Mouse (Mus musculus) neural tube, embryonic 15.5 days (tissue): ENCODE measurements around the gene Dusp23. TPM values are rescaled to one million over a fixed set of nuclear protein-coding genes. Genes with fewer than 3 reads are reported as not detected.

Experiments used
- ATAC-seq: fragments of 200-750 bp; cut with Nextera tagmentation; 2 replicates; pipeline ENCODE4 v1.8.0; 2017; ENCODE audit warnings: mild to moderate bottlenecking, moderate TSS enrichment, moderate library complexity; ENCODE audit not compliant: low FRiP score
- H3K27ac ChIP-seq: fragments of 300-500 bp; sonication (generic); replicated peaks from 2 replicates; pipeline ENCODE4 v1.5.1; 2015; ENCODE audit warnings: mild to moderate bottlenecking, inconsistent platforms
- H3K27me3 ChIP-seq: fragments of 300-500 bp; sonication (generic); replicated peaks from 2 replicates; pipeline ENCODE4 v1.6.1; 2015; ENCODE audit warnings: inconsistent platforms
- H3K36me3 ChIP-seq: fragments of 300-500 bp; sonication (generic); 2 replicates; pipeline ENCODE4 v1.6.1; 2015; ENCODE audit warnings: inconsistent platforms
- H3K4me1 ChIP-seq: fragments of 300-500 bp; sonication (generic); 2 replicates; pipeline ENCODE4 v1.6.1; 2015; ENCODE audit warnings: inconsistent platforms
- H3K4me2 ChIP-seq: fragments of 300-500 bp; sonication (generic); 2 replicates; pipeline ENCODE4 v1.6.1; 2015; ENCODE audit warnings: inconsistent platforms, mild to moderate bottlenecking, moderate library complexity
- H3K4me3 ChIP-seq: fragments of 300-500 bp; sonication (generic); replicated peaks from 2 replicates; pipeline ENCODE4 v1.5.1; 2015; ENCODE audit warnings: mild to moderate bottlenecking, inconsistent platforms
- H3K9ac ChIP-seq: fragments of 300-500 bp; sonication (generic); replicated peaks from 2 replicates; pipeline ENCODE4 v1.6.1; 2015; ENCODE audit warnings: mild to moderate bottlenecking, inconsistent platforms
- H3K9me3 ChIP-seq: fragments of 300-500 bp; sonication (generic); replicated peaks from 2 replicates; pipeline ENCODE4 v1.6.1; 2016; ENCODE audit warnings: inconsistent platforms
- WGBS: fragments of 180-500 bp; shearing (Covaris S2); methylation state at CpG from one replicate; pipeline ENCODE4 v1.1.7; 2015; ENCODE audit warnings: mixed read lengths; 5-methylcytosine and 5-hydroxymethylcytosine counted together
- polyA plus RNA-seq: library from polyadenylated mRNA; unstranded; fragments of >200 nt; fragmentation: Nextera tagmentation; extraction: Ambion mirVana; gene quantifications from 2 replicates; pipeline ENCODE4 v1.2.1, GENCODE M21; 2015

The Dusp23 gene
- 15.3 and 15.5 TPM in 2 replicates for polyA plus RNA-seq

DNA sequence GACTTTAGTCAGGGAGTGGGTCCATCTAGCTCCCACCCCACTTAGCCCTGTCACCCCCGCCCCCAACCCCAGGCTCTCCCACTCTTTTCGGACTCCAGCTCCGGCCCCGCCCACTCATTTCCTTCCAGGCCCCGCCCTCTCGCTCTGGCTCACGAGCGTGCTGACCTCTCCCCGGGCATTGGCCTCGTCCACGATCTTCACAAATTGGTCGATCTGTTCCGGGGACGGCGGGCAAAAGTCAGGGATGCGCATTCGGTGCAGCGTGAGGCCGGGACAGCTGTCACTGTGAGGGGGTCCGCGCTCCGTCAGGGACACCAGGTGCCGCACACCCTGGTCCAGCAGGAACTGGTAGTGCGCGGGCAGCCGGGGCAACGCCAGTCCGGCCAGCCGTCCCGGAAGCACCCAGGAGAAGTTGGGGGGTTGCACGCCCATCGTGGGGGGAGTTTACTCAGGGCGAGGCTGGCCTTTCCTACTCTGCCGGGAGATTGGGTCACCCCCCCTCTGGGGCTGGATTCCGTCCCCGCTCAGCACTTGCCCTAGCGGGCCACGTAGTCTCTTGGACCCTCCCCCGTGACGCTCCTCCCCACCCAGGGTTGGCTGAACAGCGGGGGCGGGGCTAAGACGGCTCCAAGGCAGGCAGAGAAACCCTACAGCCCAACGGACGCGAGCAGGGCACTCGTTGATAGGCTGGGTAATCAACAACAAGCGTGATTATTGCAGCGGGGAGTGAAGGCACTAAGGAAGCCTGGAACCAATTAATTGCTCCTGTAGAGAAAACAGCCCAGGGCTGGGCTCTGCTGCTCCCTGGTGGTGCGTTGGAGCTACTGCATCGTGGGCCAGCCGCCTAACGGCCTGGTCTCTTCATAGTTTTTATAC is at the start of gene Dusp23:
Dusp23 (minus strand) TSS at position 512 of the 876 bp plus-strand sequence.
- under 1% methylated on average over 53 of the region's 53 CpGs for WGBS

DNA sequence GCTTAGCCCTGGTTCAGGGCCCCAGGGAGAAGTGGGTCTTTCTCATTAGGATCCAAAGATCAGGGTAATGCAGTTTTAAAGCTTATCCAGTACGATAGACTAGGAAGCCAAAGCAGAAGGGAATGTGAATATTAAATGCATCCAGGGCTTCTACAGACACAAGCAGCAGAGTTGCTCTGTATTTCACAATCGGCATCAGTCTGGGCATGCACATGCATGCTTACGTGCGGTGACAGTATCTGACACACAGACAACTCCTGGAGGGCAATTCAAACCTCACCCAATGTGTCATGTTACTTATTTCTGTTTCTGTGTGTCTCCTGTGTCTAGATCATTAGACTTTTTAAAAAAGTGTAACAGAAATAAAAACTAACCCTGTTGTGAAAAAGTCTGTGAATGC is 48.0 kb upstream of the Dusp23 start:
- Histone ChIP-seq H3K4me2 (no peak overlapping the region), H3K27me3 (no peaks in the 10 kb centered on the region), H3K9ac (no peak overlapping the region), H3K36me3 (no peaks in the 10 kb centered on the region), H3K4me3 (no peak overlapping the region), H3K4me1 (no peaks in the 10 kb centered on the region), H3K9me3 (no peaks in the 10 kb centered on the region), H3K27ac (no peak overlapping the region)
- 77% methylated on average over 4 of the region's 4 CpGs for WGBS
- no peak for ATAC-seq

More for the DNA sequence above, at the start of gene Dusp23:
- H3K4me2 ChIP-seq = peak within 1 kb of the TSS; percentile 85
- ATAC-seq = peak; percentile 98
- peak within 1 kb of the TSS; percentile 69 for H3K4me3 ChIP-seq
- no peaks in the 10 kb centered on the region for H3K27me3 ChIP-seq
- peak within 1 kb of the TSS; percentile 74 for H3K9ac ChIP-seq
- H3K27ac ChIP-seq = peak within 1 kb of the TSS; percentile 91
- H3K4me1 ChIP-seq = peaks cover 17% of the 10 kb centered on the region
- H3K9me3 ChIP-seq = no peaks in the 10 kb centered on the region
- no peaks in the 10 kb centered on the region for H3K36me3 ChIP-seq

GRCm38 (mm10) chr1:172670716-172671115 is 38.0 kb upstream of the Dusp23 start:
- Histone ChIP-seq H3K27me3 (no peaks in the 10 kb centered on the region), H3K9me3 (no peaks in the 10 kb centered on the region), H3K36me3 (no peaks in the 10 kb centered on the region), H3K4me3 (no peak overlapping the region), H3K9ac (no peak overlapping the region), H3K4me2 (no peak overlapping the region), H3K4me1 (no peaks in the 10 kb centered on the region), H3K27ac (no peak overlapping the region)
- no peak for ATAC-seq
- WGBS = 89% methylated on average over 1 of the region's 1 CpGs

- no peak overlapping the region for H3K4me3 ChIP-seq
- no peaks in the 10 kb centered on the region for H3K36me3 ChIP-seq
- H3K9me3 ChIP-seq = no peaks in the 10 kb centered on the region
- no peaks in the 10 kb centered on the region for H3K27me3 ChIP-seq
- 35% methylated on average over 6 of the region's 6 CpGs for WGBS
- H3K9ac ChIP-seq = no peak overlapping the region
- no peak overlapping the region for H3K27ac ChIP-seq
- ATAC-seq = no peak
- no peak overlapping the region for H3K4me2 ChIP-seq
- no peaks in the 10 kb centered on the region for H3K4me1 ChIP-seq
These were observed 34.8 kb upstream of the Dusp23 start for GRCm38 (mm10) chr1:172667597-172667996.

DNA sequence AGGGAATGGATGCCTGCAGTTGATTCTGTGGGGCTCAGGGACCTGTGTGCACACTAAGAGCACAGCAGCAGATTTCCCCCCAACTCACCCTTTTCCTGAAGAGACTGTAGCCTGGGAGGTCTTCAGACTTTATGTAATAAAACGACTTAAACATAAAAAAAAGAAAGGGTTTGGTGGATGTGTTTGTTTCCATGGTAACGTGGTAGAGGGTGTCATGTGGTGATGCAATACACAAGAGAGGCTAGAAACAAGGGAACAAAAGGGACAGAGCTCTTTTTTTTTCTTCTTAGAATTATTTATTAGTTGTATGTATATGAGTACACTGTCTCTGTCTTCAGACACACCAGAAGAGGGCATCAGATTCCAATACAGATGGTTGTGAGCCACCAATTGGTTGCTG is 32.7 kb upstream of the Dusp23 start:
- Histone ChIP-seq H3K9me3 (no peaks in the 10 kb centered on the region), H3K4me1 (no peaks in the 10 kb centered on the region), H3K4me3 (no peak overlapping the region), H3K4me2 (no peak overlapping the region), H3K36me3 (no peaks in the 10 kb centered on the region), H3K27ac (no peak overlapping the region), H3K9ac (no peak overlapping the region), H3K27me3 (no peaks in the 10 kb centered on the region)
- ATAC-seq = no peak
- 56% methylated on average over 2 of the region's 2 CpGs for WGBS

DNA sequence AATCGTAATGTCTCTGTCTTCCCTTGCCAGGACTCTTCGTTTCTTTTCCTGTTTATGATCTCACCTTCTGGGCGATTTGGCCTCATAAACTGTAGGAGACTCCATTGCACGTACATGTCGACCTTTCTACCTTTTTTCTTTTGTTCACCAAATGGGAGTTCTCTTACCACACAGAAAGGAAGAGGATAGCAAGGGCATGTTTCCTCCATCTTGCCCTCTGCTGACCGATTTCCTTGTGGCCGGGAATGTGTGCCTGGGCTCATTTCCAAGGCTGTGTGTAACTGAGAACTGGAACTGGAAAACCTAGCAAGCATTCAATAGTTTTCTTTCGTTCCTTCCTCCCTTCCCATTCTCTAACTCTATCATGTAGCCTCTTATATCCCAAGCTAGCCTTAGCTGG is 26.9 kb upstream of the Dusp23 start:
- Histone ChIP-seq H3K9ac (no peak overlapping the region), H3K27ac (no peak overlapping the region), H3K36me3 (no peaks in the 10 kb centered on the region), H3K4me1 (no peaks in the 10 kb centered on the region), H3K27me3 (no peaks in the 10 kb centered on the region), H3K9me3 (no peaks in the 10 kb centered on the region), H3K4me2 (no peak overlapping the region), H3K4me3 (no peak overlapping the region)
- 86% methylated on average over 8 of the region's 8 CpGs for WGBS
- ATAC-seq = no peak

DNA sequence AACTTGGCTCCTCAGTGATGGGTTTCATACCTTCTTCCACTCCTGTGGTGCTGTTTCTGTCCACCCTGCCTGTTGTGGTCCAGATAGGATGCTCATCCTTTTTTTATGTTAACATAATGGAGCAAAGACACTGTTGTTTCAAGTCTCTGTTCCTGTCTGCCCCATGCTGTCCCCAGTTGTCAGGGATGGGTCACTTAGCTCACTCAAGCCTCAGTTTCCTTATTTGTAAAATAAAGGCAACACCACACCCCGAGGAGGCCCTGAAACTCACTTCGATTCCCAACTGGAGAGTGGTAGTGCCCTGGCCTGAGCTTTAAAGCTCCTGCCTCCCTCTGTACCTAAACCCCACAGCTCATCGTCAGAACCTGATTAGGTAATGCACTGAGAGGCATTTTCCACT is 24.5 kb upstream of the Dusp23 start:
- H3K4me2 ChIP-seq = no peak overlapping the region
- H3K4me3 ChIP-seq = no peak overlapping the region
- WGBS = 64% methylated on average over 3 of the region's 3 CpGs
- no peak for ATAC-seq
- no peaks in the 10 kb centered on the region for H3K36me3 ChIP-seq
- no peaks in the 10 kb centered on the region for H3K9me3 ChIP-seq
- H3K27ac ChIP-seq = no peak overlapping the region
- no peaks in the 10 kb centered on the region for H3K4me1 ChIP-seq
- H3K9ac ChIP-seq = no peak overlapping the region
- no peaks in the 10 kb centered on the region for H3K27me3 ChIP-seq

DNA sequence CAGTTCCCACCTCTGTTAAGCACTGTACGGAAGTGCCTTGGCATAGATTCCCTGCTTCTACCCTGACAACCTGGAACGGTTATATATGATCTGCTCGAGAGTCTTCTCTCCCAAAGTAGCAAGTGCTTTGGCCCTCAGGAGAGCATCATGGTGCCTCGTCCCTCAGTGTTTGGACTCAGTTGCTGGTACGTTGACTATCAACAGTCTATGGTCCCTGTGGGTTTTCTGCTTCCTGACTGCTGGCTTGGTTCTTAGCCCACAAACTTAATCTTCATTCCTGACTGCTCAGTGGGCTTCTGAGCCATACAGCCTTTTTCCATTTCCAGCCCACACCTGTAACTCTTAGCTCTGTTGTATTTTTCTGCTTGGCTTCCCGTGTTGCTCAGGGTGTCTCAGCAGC is 21.1 kb upstream of the Dusp23 start:
- no peaks in the 10 kb centered on the region for H3K27me3 ChIP-seq
- H3K9ac ChIP-seq = no peak overlapping the region
- H3K4me3 ChIP-seq = no peak overlapping the region
- ATAC-seq = no peak
- no peak overlapping the region for H3K4me2 ChIP-seq
- no peaks in the 10 kb centered on the region for H3K4me1 ChIP-seq
- H3K27ac ChIP-seq = no peak overlapping the region
- no peaks in the 10 kb centered on the region for H3K36me3 ChIP-seq
- no peaks in the 10 kb centered on the region for H3K9me3 ChIP-seq
- 76% methylated on average over 6 of the region's 6 CpGs for WGBS

DNA sequence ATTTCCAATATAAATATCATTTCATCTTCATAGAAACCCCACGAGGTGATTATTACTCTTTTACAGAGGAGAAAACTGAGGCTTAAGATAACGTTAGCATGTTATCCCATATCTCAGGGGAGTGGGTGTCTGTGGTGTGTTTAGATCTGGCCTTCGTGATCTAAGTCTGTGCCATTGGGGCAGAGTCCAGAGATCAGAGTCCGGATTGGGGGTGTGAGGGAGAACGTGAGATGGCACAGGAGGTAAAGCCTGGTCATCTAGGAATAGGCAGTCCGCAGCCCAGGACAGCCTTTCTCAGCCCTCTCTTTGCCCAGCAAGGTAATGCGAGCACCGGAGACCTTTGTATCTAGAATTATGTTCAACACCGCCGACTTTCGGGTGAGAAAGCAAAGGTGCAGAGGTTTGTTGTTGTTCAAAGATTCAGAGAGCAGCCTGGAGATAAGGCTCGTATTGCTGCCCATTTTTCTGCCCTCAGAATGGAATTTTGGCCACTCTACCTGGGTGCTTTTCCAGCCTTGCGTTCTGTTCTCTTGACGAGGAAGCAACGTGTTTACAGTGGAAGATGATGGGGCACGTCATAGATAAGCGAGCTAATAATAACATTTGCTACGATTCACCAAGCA is 19.4 kb upstream of the Dusp23 start:
- no peaks in the 10 kb centered on the region for H3K9me3 ChIP-seq
- no peaks in the 10 kb centered on the region for H3K27me3 ChIP-seq
- no peaks in the 10 kb centered on the region for H3K36me3 ChIP-seq
- no peak overlapping the region for H3K4me3 ChIP-seq
- no peaks in the 10 kb centered on the region for H3K4me1 ChIP-seq
- no peak overlapping the region for H3K9ac ChIP-seq
- H3K27ac ChIP-seq = no peak overlapping the region
- no peak for ATAC-seq
- WGBS = 86% methylated on average over 18 of the region's 18 CpGs
- no peak overlapping the region for H3K4me2 ChIP-seq

DNA sequence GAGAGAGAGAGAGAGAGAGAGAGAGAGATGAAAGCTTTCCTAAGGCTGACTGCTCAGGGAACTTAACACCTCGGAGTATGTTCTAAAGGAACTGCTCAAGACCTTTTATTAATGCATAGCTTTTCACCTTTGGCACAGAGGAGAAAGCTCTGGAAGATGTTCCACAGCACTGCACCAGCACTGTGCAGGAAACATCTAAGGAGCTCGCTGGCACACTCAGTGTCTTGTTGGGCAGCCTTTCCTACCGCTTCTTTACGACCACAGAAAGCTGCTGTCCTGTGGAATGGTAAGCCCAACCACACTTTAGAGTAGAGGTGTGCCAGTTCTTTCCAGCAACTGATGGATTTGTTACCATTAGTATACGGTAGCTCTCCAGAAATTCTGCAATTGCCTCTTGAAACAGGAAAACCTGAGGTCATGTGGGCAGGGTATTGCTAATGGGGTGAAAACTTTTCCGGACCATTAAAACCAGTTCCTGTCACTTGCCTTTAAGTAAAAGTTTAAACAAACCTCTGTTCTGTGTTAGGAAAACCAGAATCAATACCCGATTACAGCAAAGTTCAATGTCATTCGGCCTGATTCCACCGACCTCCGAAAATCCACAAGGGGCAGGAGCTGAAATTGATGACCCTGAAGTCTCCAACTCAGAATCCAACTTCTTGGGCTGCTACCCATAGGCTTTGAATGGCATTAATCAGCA is 18.7 kb upstream of the Dusp23 start:
- Histone ChIP-seq H3K4me1 (no peaks in the 10 kb centered on the region), H3K9ac (no peak overlapping the region), H3K4me2 (no peak overlapping the region), H3K27me3 (no peaks in the 10 kb centered on the region), H3K27ac (no peak overlapping the region), H3K4me3 (no peak overlapping the region), H3K9me3 (no peaks in the 10 kb centered on the region), H3K36me3 (no peaks in the 10 kb centered on the region)
- no peak for ATAC-seq
- WGBS = 80% methylated on average over 10 of the region's 10 CpGs

- WGBS = 66% methylated on average over 8 of the region's 8 CpGs
- no peaks in the 10 kb centered on the region for H3K4me1 ChIP-seq
- no peaks in the 10 kb centered on the region for H3K27me3 ChIP-seq
- no peak overlapping the region for H3K4me3 ChIP-seq
- H3K9me3 ChIP-seq = no peaks in the 10 kb centered on the region
- H3K36me3 ChIP-seq = no peaks in the 10 kb centered on the region
- no peak overlapping the region for H3K4me2 ChIP-seq
- no peak for ATAC-seq
- no peak overlapping the region for H3K27ac ChIP-seq
- H3K9ac ChIP-seq = no peak overlapping the region
These were observed 17.9 kb upstream of the Dusp23 start for GRCm38 (mm10) chr1:172650519-172651287.
